Mouse (Mus musculus) layer of hippocampus, adult 8-10 months (tissue): ENCODE results near the gene Gm17387. TPM values are rescaled to one million over a fixed set of nuclear protein-coding genes. Genes with fewer than 3 reads are reported as not detected.
"Not testable (repeated sequence)": the region's sequence is repeated elsewhere in the genome, so short reads cannot be mapped to it uniquely, and the experiment has no call there.

ENCODE experiments used
- DNase-seq, 2 experiments: peaks; one replicate each; pipeline ENCODE4 v3.0.0; 2022; ENCODE audit warnings: low spot score in 2 of 2
- total RNA-seq, 4 experiments: library from RNA; stranded (reverse); gene quantifications; 2 replicates each; pipeline ENCODE4 v1.2.4; 2022

The Gm17387 gene
- total RNA-seq, 4 experiments from 2014 or later, result not detected

DNA sequence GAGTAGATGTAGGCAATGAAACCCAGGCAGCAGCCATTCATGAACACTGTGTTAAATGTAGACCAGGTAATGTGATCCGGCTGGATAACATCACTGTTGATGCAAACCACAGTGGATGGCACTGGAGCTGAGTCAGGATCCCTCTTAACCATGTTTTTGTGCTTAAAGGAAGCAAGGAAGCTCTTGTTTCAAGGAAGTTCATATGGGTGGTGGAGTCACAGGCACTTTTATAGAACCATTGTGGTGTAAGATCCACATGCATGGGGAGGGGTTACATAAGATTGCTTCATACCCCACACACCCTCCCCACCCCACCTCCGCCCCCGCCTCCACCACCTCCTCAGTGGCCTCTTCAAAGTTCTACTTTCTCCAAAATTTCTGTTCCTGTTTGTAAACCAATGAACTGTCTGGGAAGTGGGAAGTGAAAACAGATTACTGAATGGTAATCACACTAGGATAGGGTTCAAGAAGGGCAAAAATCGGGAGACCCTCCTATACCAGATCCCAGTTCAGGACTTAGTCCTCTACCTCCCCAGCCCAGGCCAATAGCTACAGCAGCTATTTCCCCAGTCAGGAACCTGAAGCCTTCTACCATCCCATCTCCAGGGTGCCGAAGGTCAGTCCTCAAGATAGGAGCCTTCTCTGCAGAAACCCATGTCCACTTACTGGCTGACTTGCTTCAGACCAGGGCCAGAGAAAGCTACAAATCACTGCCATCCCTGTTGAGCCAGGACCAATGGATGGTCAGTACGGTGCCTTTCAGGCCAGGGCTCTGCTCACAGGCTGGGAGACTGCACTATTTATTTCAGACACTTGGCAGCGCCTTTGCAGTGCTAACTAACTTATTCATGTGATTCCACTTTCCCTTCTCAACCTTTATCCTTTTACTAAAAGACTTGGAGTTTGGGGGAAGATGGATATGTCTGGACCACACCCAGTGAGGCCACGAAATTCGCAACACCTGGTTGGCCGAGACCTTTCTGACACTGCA is 11.9 kb upstream of the Gm17387 start:
- DNase-seq, result no peak

DNA sequence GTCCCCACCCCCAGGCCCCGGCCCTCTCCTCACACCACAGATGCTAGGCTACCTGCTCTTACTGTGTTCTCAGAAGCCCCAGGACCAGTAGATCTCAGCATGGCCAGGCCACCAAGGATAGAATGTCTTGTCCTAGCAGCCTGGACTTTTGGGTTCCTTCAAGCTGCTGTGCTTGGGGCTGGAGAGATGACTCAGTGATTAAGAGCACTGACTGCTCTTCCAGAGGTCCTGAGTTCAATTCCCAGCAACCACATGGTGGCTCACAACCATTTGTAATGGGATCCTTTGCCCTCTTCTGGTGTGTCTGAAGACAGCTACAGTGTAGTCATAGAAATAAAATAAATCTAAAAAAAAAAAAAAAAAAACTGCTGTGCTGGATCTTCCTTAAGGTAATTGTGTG is 11.1 kb upstream of the Gm17387 start, which contains the start of gene Ifitm6:
Gene Ifitm6 (minus strand): TSS at position 101 of the 400 bp plus-strand sequence.
- not testable (repeated sequence) for DNase-seq

DNA sequence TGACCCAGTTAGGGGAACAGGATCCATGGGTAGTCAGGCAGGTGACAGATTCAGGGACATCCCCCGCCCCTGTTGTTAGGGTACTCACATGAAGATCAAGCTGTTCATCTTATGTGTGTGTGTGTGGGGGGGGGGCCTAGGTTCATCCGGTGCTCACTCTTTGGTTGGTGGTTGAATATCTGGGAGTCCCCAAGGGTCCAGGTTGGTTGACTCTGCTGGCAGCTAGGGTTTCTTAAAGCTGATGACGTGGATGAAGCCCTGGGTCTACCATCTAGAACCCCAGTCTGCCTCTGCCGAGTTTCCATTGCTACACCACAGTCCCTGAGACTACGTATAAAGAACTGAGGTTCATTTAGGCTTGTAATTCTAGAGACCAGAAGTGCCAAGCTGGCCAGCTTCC is 9.9 kb upstream of the Gm17387 start:
- no peak for DNase-seq

DNA sequence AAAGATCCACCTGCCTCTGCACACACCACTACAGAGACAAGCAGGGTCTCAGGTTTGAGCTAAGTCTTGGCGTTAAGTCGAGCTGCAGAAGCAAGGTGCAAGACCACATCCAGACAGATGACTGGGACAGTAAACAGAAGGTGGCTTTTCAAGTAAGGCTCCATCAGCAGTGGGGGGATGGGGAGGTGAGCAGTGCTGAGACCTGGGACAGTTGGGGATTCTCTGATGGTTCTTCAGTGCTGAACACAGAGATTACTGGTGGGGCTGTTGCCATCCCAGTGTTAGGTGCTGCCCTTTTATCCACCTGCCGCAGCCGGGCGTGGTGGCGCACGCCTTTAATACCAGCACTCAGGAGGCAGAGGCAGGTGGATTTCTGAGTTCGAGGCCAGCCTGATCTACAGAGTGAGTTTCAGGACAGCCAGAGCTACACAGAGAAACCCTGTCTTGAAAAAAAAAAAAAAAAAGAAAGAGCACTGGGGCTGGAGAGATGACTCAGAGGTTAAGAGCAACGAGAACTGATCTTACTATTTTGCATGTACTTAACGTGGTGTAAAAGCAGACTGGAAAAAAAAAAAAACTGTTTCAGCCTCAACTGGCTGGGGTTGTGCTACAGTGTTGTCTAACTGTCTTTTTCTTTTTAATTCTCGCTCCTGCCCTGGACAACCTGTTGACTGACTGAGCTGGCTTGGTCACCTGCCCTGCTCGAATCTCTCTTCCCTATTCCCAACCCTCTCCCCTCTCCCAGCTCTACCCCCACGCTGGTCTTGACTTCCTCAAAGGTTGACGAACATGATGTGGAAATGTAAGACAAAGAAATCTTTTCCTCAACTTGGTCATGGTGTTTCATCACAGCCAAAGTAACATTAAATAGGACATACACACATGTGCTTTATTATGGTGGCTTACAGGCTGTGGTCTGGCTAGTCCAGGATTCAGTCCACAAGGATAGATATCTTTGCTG is 7.2 kb upstream of the Gm17387 start:
- DNase-seq, result no peak

DNA sequence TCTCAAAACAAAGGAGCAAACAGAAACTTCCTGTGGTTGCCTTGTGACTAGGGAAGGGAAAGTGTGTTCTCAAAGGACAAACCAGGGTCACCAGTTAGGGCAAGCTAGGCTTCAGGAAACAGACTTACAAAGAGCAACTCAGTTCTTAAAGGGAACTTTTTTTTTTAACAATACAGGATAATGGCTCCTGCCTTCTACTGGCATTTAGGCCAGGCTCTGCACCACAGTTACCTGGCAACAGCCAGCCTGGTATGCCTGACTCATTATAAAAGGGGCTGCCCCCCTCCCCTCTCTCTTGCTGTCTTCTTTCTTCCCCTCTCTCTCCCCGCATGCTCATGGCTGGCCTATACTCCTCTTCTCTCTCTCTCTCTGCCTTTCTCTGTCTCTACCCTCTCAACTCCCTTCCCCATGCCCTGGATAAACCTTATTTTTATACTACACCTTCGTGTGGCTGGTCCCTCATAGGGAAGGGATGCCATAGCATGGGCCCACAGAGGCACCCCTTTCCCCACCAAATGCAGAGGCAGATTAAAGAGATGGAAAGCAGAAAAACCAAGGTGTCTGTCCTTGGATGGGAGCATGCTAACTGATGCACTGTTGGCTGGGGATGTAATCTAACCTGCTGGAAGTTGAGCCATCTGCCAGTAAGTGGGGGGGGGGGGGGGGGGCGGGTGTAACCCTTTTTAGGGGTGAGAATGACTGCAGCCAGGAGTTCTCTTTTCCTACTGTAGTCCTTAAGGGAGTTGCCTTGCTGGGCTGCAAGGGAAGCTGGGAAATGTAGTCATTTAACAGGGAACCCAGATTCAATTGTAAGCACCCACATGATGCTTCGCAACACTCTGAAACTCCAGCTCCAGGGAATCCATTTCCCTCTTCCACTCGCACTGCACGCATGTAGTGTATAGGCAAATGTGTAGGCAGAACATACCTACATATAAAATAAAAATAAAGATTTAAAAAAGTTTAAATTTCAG is 3.8 kb upstream of the Gm17387 start:
- DNase-seq, result no peak

DNA sequence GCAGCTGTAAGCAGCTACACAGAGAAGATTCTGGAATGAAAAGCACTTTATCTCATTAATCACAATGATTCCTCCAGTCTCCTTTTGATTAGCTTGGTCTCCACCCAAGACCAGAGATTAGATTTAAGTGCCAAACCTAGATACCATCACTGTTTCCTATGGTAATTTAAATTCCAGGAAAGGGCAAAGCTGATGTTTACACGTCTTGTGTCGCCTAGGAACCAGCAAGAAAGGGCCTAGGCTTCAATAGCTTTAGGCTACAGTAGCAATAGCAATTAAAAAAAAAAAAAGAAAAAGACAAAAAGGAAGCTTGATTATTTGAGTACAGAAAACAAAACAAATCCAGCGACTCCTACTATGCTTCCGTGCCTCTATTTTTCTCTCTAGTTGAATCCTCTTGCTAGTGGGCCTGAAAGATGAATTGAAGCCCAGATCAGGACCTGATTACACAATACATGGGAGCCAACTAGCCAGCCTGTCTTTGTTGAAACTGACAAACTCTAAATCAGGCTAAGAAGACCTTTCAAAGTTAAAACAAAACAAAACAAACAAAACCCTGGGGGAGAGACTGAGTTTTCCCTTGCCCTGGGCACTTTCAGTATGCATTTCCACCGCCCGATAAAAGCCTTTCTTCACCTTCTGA is 2.7 kb upstream of the Gm17387 start:
- no peak for DNase-seq

DNA sequence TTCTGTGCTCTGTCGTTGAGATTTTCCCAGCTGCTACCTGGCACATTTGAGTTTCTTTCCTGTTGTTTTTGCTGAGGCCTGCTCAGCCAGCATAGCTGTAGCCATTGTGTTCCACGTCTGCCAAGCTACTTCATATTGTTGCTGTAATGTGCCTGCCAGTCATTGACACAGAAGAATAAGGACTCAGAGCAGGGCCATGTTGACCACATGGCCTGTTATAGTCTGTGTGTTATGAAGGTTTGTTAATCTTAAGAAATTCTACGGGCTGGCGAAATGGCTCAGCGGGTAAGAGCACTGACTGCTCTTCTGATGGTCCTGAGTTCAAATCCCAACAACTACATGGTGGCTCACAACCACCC is 2.2 kb upstream of the Gm17387 start:
- no peak for DNase-seq

DNA sequence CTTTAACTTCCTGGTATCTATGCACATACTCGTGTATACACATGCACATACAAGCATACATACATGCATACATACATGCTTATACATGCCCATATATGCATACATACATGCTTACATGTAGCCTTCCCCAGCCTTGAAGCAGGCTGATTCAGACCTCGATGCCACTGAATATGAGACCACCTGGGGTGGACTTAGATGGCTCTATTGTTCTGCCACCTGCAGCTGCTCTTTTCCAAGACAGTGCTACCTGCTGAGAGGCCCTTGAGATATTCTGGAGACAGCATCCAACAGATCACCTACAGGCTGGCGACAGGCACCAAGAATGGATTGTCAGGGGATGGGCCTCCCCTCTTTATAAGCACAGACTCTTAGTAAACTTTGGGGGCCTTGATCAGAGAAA is 1.5 kb downstream of the Gm17387 start:
- no peak for DNase-seq

DNA sequence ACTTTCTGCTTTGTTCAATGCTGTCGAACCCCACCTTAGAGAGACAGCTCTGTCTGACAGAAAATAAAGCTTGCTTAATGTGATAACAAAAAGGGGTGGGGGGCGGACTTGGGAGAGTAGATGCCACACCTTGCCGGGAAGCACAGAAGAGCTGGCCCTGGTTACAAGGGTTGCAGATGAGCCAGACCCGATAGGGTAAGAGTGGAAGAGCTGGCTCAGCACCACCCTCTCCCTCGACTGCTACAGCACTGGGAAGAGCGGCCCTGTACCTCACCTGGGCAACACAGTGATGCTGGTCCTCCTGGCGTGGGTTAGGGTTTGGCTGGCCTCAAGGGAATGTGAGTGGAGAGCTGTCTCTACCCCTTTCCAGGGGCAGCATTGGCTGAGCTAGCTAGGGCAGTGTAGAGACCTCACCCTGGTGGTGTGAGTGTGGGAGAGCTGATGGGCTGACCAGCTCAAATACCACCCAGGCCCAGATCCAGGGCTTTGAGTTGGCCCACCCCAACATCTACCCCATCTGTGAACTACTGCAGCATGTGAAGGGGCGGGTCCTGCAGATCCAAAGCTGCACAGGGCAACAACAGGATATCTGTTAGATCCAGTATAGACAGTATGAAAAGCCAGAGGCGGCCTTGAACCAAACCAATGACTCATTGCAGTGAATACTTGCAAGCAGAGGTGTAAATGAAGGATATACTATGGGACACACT is 3.7 kb downstream of the Gm17387 start:
- no peak for DNase-seq

DNA sequence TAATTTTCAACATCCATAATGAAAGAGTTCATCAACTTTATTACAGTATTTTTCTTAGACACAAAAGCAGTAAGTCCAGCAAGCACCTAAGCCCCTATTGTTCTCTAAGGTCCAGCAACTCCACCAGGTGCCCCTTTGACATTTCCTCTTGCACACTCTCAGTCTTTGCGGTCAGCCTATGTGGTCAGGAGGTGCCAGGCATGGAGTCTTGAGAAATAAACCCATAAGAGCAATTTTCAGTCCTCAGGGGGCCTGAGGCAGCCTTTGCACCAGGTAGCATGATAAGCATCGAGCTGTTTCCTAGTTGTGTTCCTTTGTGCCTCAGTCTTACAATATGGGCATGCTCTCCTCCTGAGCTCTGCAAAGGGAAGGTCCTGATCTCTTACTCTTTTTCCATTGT is 7.7 kb downstream of the Gm17387 start:
- not testable (repeated sequence) for DNase-seq

DNA sequence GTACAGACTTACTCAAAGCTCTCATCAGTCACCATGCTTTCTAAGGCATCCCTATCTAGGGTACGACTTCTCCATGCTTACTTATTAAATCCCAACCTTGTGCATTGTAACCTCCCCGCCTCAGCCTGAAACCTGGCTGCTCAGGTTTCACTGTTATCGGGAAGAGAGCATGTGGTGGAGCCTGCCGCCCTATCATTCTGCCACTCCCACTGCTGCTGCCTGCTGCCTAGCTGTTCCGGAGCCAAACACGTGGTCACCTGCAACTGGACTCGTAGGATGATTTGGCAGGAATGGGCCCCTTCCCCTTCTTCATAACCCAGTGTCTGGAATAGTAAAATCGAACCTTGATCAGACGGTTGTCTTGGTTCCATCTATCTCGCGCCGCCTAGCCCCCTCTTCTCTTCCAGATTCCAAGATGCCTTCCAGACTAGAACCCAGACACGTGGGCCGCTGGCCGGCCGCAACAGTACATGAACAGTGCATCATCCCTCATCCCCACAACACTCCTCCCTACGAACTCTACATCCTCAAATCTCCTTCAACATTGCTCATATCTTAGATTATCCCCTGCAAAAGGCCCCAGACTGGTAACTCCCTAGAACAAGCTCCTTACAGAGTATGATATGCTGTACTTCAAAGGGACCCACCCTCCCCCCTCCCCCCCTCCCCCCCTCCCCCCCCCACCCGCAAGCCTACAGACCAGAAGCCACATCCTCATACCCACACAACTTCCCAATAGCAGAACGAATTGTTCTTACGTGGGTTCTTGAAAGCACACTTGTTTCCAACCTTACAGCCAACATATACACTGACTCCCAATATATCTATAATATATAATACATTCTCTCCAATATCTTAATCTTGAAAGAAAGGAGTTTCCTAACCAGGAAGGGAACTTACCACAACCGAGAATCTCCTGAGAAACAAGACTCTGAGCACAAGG is 9.4 kb downstream of the Gm17387 start:
- DNase-seq, result no peak

DNA sequence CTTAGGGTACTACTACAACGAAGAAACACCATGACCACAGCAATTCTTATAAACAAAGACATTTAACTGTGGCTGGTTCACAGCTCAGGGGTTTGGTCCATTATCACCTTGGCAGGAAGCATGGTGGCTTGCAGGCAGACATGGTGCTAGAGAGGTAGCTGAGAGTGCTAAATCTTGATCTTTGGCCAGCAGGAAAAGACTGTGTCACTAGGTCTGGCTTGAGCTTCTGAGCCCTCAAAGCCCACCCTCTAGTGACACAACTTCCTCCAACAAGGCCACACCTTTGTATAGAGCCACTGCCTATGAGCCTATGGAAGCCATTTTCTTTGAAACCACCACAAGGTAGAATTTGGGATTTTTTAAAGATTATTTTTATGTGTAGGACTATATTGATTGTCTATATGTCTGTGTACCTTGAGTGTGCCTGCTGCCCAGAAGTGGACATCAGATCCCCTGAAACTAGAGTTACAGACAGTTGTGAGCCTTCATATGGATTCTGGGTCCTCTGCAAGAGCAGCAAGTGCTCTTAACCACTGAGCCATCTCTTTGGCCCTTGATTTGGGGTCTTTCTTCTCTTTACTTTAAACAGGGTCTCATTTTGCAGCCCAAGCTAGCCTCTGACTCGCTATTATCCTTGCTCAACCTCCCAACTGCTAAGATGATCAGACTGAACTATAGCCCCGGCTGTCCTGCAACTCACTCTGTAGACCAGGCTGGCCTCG is 10.6 kb downstream of the Gm17387 start:
- no peak for DNase-seq

DNA sequence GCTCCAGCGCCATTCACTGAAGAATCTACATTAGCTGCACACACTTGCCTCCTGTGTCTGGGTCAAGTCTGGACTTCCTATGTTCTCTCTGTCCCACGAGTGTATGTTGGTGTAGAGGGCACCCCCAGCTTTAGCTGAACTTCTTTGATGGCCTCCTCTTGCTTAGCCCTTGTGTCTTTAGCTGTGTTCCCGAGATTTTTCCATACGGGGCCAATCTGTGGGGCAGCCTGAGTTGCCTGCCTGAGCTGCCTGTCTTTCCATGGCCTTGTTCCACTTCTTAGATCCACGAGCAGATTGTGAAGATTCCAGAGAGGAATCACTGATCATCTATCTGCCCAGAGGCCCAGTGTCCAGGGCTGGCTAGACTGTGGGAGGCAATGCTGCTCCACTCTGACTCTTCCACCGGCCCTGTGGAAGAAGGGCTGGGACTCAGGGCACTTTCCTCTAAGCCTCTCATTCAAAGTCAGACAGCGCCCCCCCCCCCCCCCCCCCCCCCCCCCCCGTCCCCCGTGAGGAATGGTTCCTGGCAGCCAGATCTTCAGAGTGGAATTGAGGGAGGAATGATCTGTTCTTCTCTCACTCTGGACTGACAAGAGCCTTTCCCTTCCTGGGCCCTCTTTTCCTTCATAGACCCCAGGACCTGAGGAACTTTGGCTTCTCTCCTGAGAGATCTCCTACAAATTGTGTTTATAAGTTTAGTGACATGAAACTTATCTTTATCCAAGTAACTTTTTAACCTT is 12.1 kb downstream of the Gm17387 start:
- no peak for DNase-seq

DNA sequence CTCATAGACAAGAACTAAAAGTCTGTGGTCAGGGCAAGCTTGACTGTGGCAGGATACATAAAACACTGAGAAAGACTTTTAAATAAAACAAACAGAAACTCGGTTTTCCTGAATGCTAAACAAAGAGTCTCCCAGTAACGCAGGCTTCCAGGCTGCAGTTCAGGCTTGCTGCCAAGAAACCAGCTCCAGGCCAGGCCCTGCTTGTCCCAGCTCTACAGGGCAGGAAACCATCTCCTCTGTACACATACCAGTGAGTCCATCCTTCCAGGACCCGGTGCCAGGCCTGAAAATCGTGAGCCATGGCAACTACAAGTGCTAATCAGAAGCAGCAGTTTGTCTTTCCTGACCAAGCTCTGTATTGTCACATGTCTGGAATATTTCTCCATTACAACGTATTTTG is 12.7 kb downstream of the Gm17387 start:
- DNase-seq, result peak in 1 of 2 experiments; percentile 43

DNA sequence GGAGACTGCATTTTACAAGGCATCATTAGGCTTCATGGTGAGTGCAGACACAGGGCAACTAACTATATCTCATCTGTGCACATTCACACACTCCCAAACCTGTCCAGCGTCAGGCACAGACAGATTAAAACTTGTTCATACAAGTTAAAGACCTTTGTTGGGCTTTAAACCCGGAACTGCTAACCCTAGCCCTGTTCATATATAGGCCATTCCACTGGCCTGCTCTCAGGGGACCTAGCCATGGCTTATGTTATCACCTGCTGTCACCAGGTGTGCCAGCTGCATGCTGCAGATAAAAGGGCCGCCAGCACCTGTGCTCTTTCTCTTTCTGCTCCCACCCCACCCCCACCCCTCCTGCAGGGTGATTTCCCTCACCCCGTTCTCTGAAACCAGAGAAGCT is 13.6 kb downstream of the Gm17387 start:
- no peak for DNase-seq

DNA sequence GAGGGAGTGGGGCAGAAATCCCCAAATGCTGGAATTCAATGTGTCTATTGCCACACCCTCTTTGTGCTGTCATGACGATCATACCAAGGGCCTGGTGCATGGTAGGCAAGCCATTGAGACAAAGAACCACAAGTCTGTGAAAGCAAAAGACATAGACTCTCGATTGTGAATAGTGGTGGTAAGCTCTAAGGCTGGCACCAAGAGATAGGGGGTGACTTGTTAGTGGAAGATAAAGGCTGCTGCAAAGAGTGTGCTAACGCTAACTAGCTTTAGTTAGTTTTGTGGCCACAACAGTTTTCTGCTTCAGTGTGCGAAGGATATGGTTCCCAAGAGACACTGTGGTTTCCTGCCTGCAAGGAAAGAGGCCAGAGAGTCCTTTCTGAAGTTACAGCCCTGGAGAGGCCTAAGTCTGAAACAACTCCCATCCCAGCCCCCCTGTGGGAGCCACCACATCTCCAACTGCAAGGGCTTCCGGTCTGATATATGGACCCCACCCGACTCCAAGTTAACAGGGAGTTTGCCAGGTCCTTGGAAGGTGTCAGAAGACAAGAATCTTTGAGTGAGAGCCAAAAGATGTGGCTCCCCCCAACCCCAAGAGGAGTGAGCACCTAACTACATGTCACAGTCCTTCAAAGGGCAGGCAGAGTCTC is 18.1 kb downstream of the Gm17387 start:
- no peak for DNase-seq
